Mouse (Mus musculus) gastrocnemius, adult 18-20 months (tissue): ENCODE data around the gene Trpm7. TPM values are rescaled to one million over a fixed set of nuclear protein-coding genes. Genes with fewer than 3 reads are reported as not detected.
A peak's percentile ranks its signal among the peaks of the same experiment; 100 is the strongest.
"Not testable (repeated sequence)": the region's sequence is repeated elsewhere in the genome, so short reads cannot be mapped to it uniquely, and the experiment has no call there.

Source experiments
- DNase-seq: peaks from one replicate; pipeline ENCODE4 v3.0.0; 2021; ENCODE audit warnings: low spot score
- long read RNA-seq, 2 experiments: library from polyadenylated mRNA; stranded (forward); transcript quantifications; one replicate each; pipeline ENCODE4 v2.0.0; 2021
- total RNA-seq, 2 experiments: library from RNA; stranded (reverse); gene quantifications; 2 replicates each; pipeline ENCODE4 v1.2.3; 2021

Gene Trpm7
- 10 to 100 TPM; 20.7 to 21.4 TPM for total RNA-seq
- long read RNA-seq, experiment 1, full-length matches to known transcripts = 6 of 9 reads
- long read RNA-seq, experiment 1, partial matches to known transcripts = 2 of 9 reads
- long read RNA-seq, experiment 1, other reads (novel, unspliced or antisense) = 1 of 9 reads
- long read RNA-seq, experiment 2, full-length matches to known transcripts = 4 of 8 reads
- long read RNA-seq, experiment 2, partial matches to known transcripts = 2 of 8 reads
- long read RNA-seq, experiment 2, other reads (novel, unspliced or antisense) = 2 of 8 reads

DNA sequence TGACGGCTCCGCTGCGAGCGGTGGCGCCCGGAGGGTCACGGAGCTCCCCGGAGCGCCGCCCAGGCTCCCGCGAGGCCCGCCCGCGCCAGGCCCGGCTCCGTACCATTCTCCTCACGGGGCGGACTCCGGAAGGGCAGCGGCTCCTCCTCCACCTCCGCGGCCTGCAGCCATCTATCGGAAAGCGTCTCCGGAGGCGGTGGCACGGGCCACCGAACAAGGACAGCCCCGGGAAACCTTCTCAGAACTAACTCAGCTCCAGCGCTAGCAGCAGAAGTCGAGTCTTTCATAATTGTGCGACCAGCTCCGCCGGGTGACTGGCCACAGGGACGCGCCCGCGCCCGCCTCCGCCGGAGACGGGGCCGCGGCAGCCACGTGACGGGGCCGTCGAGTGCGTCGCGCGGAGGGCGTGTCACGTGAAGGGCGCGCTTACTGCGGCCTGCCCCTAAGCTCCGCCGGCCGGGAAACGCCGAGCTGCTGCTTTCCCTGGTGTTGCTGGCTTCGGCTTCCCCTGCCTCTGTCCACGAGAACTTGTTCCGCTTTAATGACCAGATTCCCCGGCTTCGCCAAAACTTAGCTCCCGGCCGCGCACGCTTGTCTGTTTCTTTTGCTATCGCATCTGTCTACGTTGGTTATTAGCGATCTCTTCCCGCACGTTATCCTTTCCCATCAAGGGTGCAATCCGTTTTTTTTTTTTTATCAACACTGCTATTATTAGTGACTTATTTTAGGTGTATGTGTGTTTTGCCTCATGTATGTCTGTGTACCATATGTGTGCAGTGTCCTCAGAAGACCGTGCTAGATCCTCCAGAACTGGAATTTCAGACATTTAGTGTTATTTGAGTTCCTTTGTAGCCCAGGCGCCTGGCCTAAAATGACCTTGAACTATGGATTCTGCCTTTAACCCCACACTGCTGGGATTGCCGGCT lies at the start of gene Trpm7:
Gene Trpm7, minus strand, starts transcription at position 360 of the 926 bp plus-strand sequence.
- DNase-seq = peak; percentile 91

DNA sequence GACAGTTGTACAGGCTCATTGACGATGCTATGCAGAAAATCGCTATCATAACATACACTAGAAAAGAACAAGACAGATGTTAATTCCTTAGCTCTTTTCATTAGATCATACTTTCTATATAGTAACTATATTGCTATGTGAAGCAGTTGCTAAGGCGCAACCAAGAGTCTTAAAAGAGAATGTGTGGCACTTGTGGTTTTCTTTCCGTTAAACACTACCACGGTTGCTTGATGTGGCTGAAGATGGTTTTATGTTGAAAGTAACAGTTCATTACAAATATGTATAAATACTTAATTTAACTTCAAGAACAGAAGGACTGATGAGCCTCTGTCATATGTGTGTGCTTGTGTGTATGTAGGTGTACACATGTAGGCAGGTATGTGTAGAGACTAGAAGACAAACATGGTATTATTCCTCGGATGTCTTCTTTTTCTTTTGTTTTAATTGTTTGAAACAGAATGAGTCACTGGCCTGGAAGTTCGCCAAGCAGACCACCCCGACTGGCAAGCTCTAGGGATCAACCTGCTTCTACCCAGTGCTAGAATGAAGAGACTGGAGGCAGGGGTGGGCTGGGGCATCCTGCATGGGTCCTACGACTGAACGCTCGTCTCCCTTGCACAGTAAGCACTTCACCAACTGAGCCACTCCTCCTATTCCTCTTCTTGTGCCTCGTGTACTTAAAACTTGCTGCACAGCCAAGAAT lies 44.5 kb upstream of the Trpm7 start:
- DNase-seq = no peak

DNA sequence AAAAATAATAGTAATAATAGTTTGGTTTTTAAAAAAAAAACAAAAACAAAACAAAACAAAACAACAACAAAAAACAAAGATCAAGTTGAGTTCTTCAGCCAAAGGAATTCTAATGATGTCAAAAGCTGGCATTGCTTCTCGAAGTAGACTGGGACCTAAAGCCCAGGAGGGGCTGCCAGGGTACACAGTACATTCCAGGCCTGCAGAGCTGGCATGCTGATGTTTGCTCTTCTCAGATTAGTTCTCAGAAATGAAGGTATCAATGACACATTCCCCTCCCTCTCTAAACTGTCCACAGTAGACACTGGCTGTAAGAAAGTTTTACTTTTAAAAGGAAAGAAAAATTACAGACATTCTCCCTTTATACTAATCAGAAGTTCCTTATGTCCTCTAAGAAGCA lies 40.2 kb upstream of the Trpm7 start:
- DNase-seq = peak; percentile 26

- DNase-seq = peak; percentile 18
Observed at GRCm38 (mm10) chr2:126914096-126914495, 38.1 kb upstream of the Trpm7 start.

GRCm38 (mm10) chr2:126904162-126904561 lies 28.1 kb upstream of the Trpm7 start:
- DNase-seq = no peak

DNA sequence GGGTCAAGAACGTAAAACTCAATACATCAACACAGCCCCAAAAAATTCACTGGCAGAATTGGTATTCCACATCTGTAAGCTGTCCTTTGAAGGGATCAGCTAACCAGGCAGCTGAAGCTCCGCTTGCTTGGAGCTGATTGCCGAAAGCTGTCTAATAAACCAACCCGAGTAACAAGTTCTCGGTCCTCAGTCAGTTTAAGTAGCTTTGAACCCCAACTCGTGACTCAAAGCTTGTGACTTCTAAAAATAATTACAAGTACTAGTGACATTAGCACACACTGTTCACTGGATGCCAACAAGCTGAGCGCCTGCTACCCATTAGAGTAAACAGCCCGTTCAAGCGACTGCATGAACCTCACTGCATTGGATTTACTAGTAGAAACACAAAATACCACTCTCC lies 21.5 kb upstream of the Trpm7 start:
- DNase-seq = peak; percentile 70

- DNase-seq = no peak
Observed at GRCm38 (mm10) chr2:126896941-126897340, 20.9 kb upstream of the Trpm7 start.

DNA sequence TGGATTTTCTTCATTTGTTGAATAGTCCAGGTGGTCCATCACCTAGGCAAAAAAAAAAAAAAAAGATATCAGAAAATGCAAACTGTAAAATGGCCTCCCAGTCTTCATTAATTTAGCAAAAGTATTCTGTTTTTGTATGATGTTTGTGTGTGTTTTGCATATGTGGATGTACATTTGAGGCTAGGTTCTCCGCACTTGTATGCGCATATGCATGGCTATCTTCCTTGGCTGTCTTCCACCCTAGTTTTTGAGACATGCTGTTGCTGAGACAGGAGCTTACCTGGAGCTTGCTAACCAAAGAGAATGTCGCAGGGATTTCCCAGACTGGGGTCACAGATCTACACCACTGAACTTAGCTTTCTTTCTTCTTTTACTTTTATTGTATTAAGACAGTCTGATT lies 18.2 kb upstream of the Trpm7 start:
- DNase-seq = no peak

GRCm38 (mm10) chr2:126892316-126892715 lies 16.3 kb upstream of the Trpm7 start:
- DNase-seq = no peak

GRCm38 (mm10) chr2:126891743-126892142 lies 15.7 kb upstream of the Trpm7 start:
- no peak for DNase-seq

DNA sequence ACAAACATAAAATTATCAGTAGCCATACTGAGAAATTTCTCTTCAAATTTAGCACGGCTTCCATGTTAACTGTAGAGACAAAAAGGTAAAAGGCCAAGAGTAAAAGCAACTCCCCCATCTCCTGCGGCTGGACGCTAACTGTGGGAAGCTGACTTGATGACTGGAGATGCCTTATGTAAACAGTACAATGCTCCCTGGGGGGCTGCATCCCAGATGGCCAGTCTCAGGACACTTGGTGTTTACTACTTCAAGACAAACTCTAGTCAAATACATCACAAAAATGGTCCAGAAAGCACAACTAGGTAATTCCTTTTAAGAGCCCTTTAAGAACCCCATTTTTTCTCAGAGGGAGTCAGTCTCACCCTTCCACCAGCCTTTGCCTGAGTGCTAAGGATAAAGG lies 11.1 kb upstream of the Trpm7 start:
- no peak for DNase-seq

GRCm38 (mm10) chr2:126885871-126886270 lies 9.8 kb upstream of the Trpm7 start:
- no peak for DNase-seq

DNA sequence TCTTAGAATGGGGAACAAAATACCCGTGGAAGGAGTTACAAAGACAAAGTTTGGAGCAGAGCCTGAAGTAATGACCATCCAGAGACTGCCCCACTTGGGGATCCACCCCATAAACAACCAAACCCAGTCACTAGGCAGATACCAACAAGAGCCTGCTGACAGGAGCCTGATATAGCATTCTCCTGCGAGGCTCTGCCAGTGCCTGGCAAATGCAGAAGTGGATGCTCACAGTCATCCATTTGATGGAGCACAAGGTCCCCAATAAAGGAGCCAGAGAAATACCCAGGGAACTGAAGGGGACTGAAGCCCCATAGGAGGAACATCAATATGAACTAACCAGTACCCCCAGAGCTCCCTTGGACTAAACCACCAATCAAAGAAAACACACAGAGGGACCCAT lies 6.7 kb upstream of the Trpm7 start:
- DNase-seq = not testable (repeated sequence)

GRCm38 (mm10) chr2:126877991-126878390 lies 2.0 kb upstream of the Trpm7 start:
- no peak for DNase-seq

- DNase-seq = peak; percentile 35
Observed at GRCm38 (mm10) chr2:126875516-126875835, 554 bp downstream of the Trpm7 start.

DNA sequence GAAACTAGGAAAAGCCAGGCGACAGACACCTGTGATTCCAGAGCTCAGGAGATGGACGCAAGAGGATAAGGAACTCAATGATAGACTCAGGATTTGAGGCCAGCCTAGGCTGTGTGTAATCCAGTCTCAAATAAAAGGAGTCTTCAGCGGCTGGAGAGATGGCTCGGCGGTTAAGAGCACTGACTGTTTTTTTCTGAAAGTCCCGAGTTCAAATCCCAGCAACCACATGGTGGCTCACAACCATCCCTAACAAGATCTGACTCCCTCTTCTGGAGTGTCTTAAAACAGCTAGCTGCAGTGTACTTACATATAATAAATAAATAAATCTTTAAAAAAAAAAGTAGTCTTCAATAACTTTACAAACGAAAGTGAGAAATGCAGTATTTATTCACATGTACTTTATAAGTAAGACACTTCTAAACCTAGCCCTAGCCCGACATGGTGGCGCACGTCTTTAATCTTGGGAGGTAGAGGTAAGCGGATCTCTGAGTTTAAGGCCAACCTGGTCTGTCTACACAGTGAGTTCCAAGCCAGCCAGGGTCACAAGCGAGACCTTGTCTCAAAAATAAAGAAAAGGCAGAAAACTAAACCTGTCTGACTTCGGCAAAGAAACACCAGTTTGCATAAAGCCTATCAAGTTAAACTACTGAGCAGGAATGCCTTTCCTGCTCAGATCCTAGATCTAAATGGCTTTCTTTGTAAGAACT lies 1.1 kb downstream of the Trpm7 start:
- DNase-seq = no peak

DNA sequence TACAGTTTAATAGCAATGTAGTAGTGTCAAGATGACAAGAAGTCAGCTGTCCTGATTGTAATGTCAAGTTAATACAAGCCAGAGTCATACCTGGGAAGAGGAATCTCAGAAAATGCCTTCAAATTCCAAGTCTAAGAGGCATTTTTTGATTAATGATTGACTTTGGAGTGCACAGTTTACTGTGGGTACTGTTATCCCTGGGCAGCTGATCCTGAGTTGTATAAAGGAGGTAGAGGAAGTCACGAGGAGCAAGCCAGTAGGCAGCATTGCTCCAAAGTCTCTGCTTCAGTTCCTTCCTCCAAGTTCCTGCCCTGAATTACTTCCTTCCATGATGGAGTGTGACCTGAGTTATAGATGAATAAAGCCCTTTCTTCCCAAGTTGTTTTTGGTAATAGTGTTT lies 9.7 kb downstream of the Trpm7 start:
- no peak for DNase-seq

DNA sequence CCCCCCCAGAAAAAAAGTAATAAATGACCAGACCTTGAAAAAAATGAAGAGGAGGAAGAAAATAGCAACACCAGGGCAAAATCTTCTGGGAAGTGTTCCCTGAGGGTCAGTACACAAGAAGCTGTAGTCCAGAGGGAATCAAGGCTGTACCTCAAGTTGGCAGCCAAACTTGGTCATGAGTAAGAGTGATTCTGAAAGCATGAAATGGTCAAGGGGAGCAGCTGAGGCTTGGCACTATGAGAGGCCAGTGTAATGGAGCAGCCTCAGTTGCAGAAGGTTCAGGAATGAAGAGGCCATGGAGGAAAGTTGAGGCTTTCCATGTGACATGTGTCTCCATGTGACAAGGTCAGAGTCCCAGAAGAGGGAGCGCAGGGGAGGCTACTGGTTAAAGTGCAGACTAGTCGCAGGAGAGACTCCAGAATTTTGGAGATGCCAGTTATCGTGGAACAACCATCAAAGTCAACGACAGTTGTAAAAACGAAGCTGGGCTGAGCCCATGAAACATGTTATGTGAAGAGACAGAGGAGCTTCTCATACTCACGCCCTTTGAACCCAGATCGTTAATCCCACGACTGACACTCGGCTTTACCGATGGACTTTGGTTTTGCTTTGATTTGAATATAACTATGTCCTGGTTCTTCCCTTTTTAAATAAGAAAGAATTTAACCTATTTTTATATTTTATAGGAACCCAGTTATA lies 10.4 kb downstream of the Trpm7 start:
- no peak for DNase-seq

- DNase-seq = no peak
Observed at GRCm38 (mm10) chr2:126865026-126865425, 11.0 kb downstream of the Trpm7 start.

GRCm38 (mm10) chr2:126844751-126845150 lies 31.3 kb downstream of the Trpm7 start:
- no peak for DNase-seq

DNA sequence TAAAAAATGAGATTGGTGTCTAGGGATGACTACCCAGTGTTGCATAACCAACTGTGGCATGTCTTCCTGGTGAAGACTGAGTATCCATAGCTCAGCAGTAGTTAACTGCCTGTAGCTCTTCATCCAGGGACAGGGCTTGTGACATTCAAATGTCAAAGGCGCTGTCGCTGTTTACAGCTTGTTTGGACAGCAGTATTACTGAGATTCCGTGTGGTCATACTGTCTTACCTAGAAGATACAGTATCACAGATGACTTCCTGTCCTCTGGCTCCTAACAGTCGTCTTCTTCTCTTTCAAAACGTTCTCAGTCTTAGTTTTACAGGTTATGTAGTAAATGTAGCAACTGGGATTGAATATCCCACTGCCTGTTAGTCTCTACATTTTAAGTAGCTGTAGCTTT lies 37.2 kb downstream of the Trpm7 start:
- peak; percentile 36 for DNase-seq
